Mouse (Mus musculus): Measurements from ENCODE around the gene Zc3h18. TPM values are rescaled to one million over a fixed set of nuclear protein-coding genes. Genes with fewer than 3 reads are reported as not detected.

Zc3h18 gene
- 64.0 and 64.4 TPM in 2 replicates for polyA plus RNA-seq (2016; fragmentation: Nextera tagmentation; extraction: Ambion mirVana)

GRCm38 (mm10) chr8:122376365-122377231 is at the start of gene Zc3h18:
Zc3h18 (plus strand) TSS chr8:122376609.
- Histone ChIP-seq H3K9ac (peak within 1 kb of the TSS; percentile 89), H3K36me3 (peaks cover 10% of the 10 kb centered on the region), H3K27me3 (no peaks in the 10 kb centered on the region), H3K4me1 (peaks cover 20% of the 10 kb centered on the region), H3K4me2 (replicated peaks) (peak within 1 kb of the TSS; percentile 91), H3K9me3 (replicated peaks) (no peaks in the 10 kb centered on the region), H3K4me3 (peak within 1 kb of the TSS; percentile 97), H3K27ac (peak within 1 kb of the TSS; percentile 91)
- WGBS, result under 1% methylated on average over 91 of the region's 107 CpGs
- ATAC-seq (ENCODE audit: low FRiP score), result peak; percentile 93

- Histone ChIP-seq H3K27ac (0 out of 2 replicates have a peak overlapping the region, but pooled peaks have one; percentile 52), H3K4me2 (replicated peaks) (no peak overlapping the region), H3K4me3 (no peak overlapping the region), H3K27me3 (peaks cover 12% of the 10 kb centered on the region), H3K9ac (no peak overlapping the region; the same call in 1 of the 2 replicates), H3K4me1 (peaks cover 44% of the 10 kb centered on the region), H3K36me3 (no peaks in the 10 kb centered on the region), H3K9me3 (replicated peaks) (no peaks in the 10 kb centered on the region)
- no peak for ATAC-seq (ENCODE audit: low FRiP score)
- WGBS, result 78% methylated on average over 8 of the region's 8 CpGs
These were observed 47.3 kb upstream of the Zc3h18 start for GRCm38 (mm10) chr8:122329072-122329471.

GRCm38 (mm10) chr8:122329553-122330239 is 46.7 kb upstream of the Zc3h18 start:
- no peak overlapping the region for H3K4me3 ChIP-seq
- no peak overlapping the region for H3K4me2 ChIP-seq (replicated peaks)
- ATAC-seq (ENCODE audit: low FRiP score), result peak; percentile 21
- peaks cover 38% of the 10 kb centered on the region for H3K4me1 ChIP-seq
- no peaks in the 10 kb centered on the region for H3K36me3 ChIP-seq
- H3K27me3 ChIP-seq, result peaks cover 18% of the 10 kb centered on the region
- no peaks in the 10 kb centered on the region for H3K9me3 ChIP-seq (replicated peaks)
- H3K27ac ChIP-seq, result peak overlapping the region; percentile 52
- H3K9ac ChIP-seq, result no peak overlapping the region
- WGBS, result 61% methylated on average over 22 of the region's 22 CpGs

GRCm38 (mm10) chr8:122330446-122331133 is 45.8 kb upstream of the Zc3h18 start:
- peaks cover 27% of the 10 kb centered on the region for H3K27me3 ChIP-seq
- H3K9me3 ChIP-seq (replicated peaks), result no peaks in the 10 kb centered on the region

GRCm38 (mm10) chr8:122331134-122331523 is 45.3 kb upstream of the Zc3h18 start:
- Histone ChIP-seq H3K9ac (no peak overlapping the region), H3K4me2 (replicated peaks) (no peak overlapping the region), H3K36me3 (no peaks in the 10 kb centered on the region; the same call in 1 of the 2 replicates), H3K4me1 (peaks cover 37% of the 10 kb centered on the region), H3K27me3 (peaks cover 29% of the 10 kb centered on the region), H3K27ac (no peak overlapping the region), H3K4me3 (no peak overlapping the region), H3K9me3 (replicated peaks) (no peaks in the 10 kb centered on the region)
- WGBS, result 69% methylated on average over 3 of the region's 3 CpGs
- no peak for ATAC-seq (ENCODE audit: low FRiP score)

More at GRCm38 (mm10) chr8:122330446-122331133, 45.8 kb upstream of the Zc3h18 start:
- Histone ChIP-seq H3K27ac (no peak overlapping the region), H3K4me2 (replicated peaks) (no peak overlapping the region), H3K4me1 (peaks cover 37% of the 10 kb centered on the region), H3K9ac (no peak overlapping the region), H3K36me3 (no peaks in the 10 kb centered on the region; the same call in 1 of the 2 replicates), H3K4me3 (no peak overlapping the region)
- ATAC-seq (ENCODE audit: low FRiP score), result no peak
- WGBS, result 77% methylated on average over 12 of the region's 12 CpGs

- no peak for ATAC-seq (ENCODE audit: low FRiP score)
These were observed 43.5 kb upstream of the Zc3h18 start for GRCm38 (mm10) chr8:122332753-122333506.

GRCm38 (mm10) chr8:122333531-122333930 is 42.9 kb upstream of the Zc3h18 start:
- ATAC-seq (ENCODE audit: low FRiP score), result no peak
- peaks cover 53% of the 10 kb centered on the region for H3K27me3 ChIP-seq
- no peak overlapping the region for H3K4me2 ChIP-seq (replicated peaks)
- no peak overlapping the region for H3K9ac ChIP-seq
- H3K4me1 ChIP-seq, result peaks cover 35% of the 10 kb centered on the region
- H3K36me3 ChIP-seq, result no peaks in the 10 kb centered on the region; the same call in 1 of the 2 replicates
- 79% methylated on average over 7 of the region's 7 CpGs for WGBS
- no peak overlapping the region for H3K27ac ChIP-seq
- H3K9me3 ChIP-seq (replicated peaks), result no peaks in the 10 kb centered on the region
- no peak overlapping the region for H3K4me3 ChIP-seq

More at GRCm38 (mm10) chr8:122332753-122333506, 43.5 kb upstream of the Zc3h18 start:
- Histone ChIP-seq H3K27ac (no peak overlapping the region), H3K4me3 (no peak overlapping the region), H3K4me2 (replicated peaks) (no peak overlapping the region), H3K9ac (no peak overlapping the region), H3K36me3 (no peaks in the 10 kb centered on the region; the same call in 1 of the 2 replicates), H3K4me1 (peaks cover 39% of the 10 kb centered on the region), H3K9me3 (replicated peaks) (no peaks in the 10 kb centered on the region), H3K27me3 (peaks cover 47% of the 10 kb centered on the region)
- WGBS, result 71% methylated on average over 6 of the region's 6 CpGs

GRCm38 (mm10) chr8:122334791-122335490 is 41.5 kb upstream of the Zc3h18 start:
- peak overlapping the region; percentile 68; the same call in 1 of the 2 replicates for H3K9ac ChIP-seq
- no peak for ATAC-seq (ENCODE audit: low FRiP score)
- H3K36me3 ChIP-seq, result no peaks in the 10 kb centered on the region; the same call in 1 of the 2 replicates
- H3K9me3 ChIP-seq (replicated peaks), result no peaks in the 10 kb centered on the region
- 83% methylated on average over 13 of the region's 13 CpGs for WGBS
- H3K4me1 ChIP-seq, result peaks cover 22% of the 10 kb centered on the region
- peaks cover 67% of the 10 kb centered on the region for H3K27me3 ChIP-seq
- peak overlapping the region; percentile 96; the same call in 1 of the 2 replicates for H3K4me2 ChIP-seq (replicated peaks)
- H3K4me3 ChIP-seq, result peak overlapping the region; percentile 56; the same call in 1 of the 2 replicates
- H3K27ac ChIP-seq, result 0 out of 2 replicates have a peak overlapping the region, but pooled peaks have one; percentile 30

- H3K4me1 ChIP-seq, result peaks cover 15% of the 10 kb centered on the region
- H3K27ac ChIP-seq, result 0 out of 2 replicates have a peak overlapping the region, but pooled peaks have one; percentile 30
- H3K9me3 ChIP-seq (replicated peaks), result no peaks in the 10 kb centered on the region
- peak; percentile 53 for ATAC-seq (ENCODE audit: low FRiP score)
- H3K27me3 ChIP-seq, result peaks cover 70% of the 10 kb centered on the region
- peak overlapping the region; percentile 56 for H3K4me3 ChIP-seq
- H3K9ac ChIP-seq, result peak overlapping the region; percentile 68
- no peaks in the 10 kb centered on the region; the same call in 1 of the 2 replicates for H3K36me3 ChIP-seq
- 8% methylated on average over 55 of the region's 57 CpGs for WGBS
- H3K4me2 ChIP-seq (replicated peaks), result peak overlapping the region; percentile 96
These were observed 40.7 kb upstream of the Zc3h18 start for GRCm38 (mm10) chr8:122335638-122336250.

- Histone ChIP-seq H3K9me3 (replicated peaks) (no peaks in the 10 kb centered on the region), H3K4me2 (replicated peaks) (peak overlapping the region; percentile 96), H3K36me3 (no peaks in the 10 kb centered on the region; the same call in 1 of the 2 replicates), H3K9ac (peak overlapping the region; percentile 68), H3K27ac (no peak overlapping the region), H3K4me1 (peaks cover 15% of the 10 kb centered on the region), H3K4me3 (peak overlapping the region; percentile 56), H3K27me3 (peaks cover 76% of the 10 kb centered on the region)
- 2% methylated on average over 64 of the region's 81 CpGs for WGBS
- peak; percentile 54 for ATAC-seq (ENCODE audit: low FRiP score)
These were observed 40.0 kb upstream of the Zc3h18 start for GRCm38 (mm10) chr8:122336251-122336910.

Data from hindbrain, embryonic 12.5 days (tissue).